Mouse (Mus musculus) forebrain, embryonic 11.5 days (tissue): ENCODE results near the gene Mpv17l2. TPM values are rescaled to one million over a fixed set of nuclear protein-coding genes. Genes with fewer than 3 reads are reported as not detected.

Source experiments
- ATAC-seq: fragments of 200-750 bp; cut with Nextera tagmentation; replicated peaks from 2 replicates; pipeline ENCODE4 v1.8.0; 2017; ENCODE audit warnings: moderate TSS enrichment; ENCODE audit not compliant: low FRiP score
- DNase-seq: peaks from one replicate; pipeline ENCODE4 v3.0.0-alpha.2; 2017; ENCODE audit warnings: low spot score
- H3K27ac ChIP-seq: fragments of 300-500 bp; sonication (generic); 2 replicates; pipeline ENCODE4 v1.5.1; 2014; ENCODE audit warnings: low read depth, low read length
- H3K27me3 ChIP-seq: fragments of 300-500 bp; sonication (generic); 2 replicates; pipeline ENCODE4 v1.6.1; 2014; ENCODE audit warnings: mild to moderate bottlenecking, low read length, mixed read lengths; ENCODE audit not compliant: control insufficient read depth, insufficient read depth
- H3K36me3 ChIP-seq: fragments of 300-500 bp; sonication (generic); 2 replicates; pipeline ENCODE4 v1.6.1; 2014; ENCODE audit warnings: mild to moderate bottlenecking, low read length, moderate library complexity, mixed read lengths; ENCODE audit not compliant: control insufficient read depth, insufficient read depth
- H3K4me1 ChIP-seq: fragments of 300-500 bp; sonication (generic); replicated peaks from 2 replicates; pipeline ENCODE4 v1.6.1; 2014; ENCODE audit warnings: low read length, mixed read lengths; ENCODE audit not compliant: control insufficient read depth, insufficient read depth
- H3K4me2 ChIP-seq: fragments of 300-500 bp; sonication (generic); 2 replicates; pipeline ENCODE4 v1.6.1; 2014; ENCODE audit warnings: low read depth, mild to moderate bottlenecking, low read length, moderate library complexity, mixed read lengths; ENCODE audit not compliant: severe bottlenecking
- H3K4me3 ChIP-seq: fragments of 300-500 bp; sonication (generic); 2 replicates; pipeline ENCODE4 v1.5.1; 2014; ENCODE audit warnings: low read depth, low read length
- H3K9ac ChIP-seq: fragments of 300-500 bp; sonication (generic); 2 replicates; pipeline ENCODE4 v1.6.1; 2014; ENCODE audit warnings: low read length
- H3K9me3 ChIP-seq: fragments of 300-500 bp; sonication (generic); 2 replicates; pipeline ENCODE4 v1.6.1; 2016; ENCODE audit warnings: low read length, mixed read lengths; ENCODE audit not compliant: control insufficient read depth
- WGBS: fragments of 180-500 bp; shearing (Covaris S2); extraction: QIAGEN DNeasy Blood & Tissue Kit; methylation state at CpG from one replicate; pipeline ENCODE4 v1.1.7; 2014; 5-methylcytosine and 5-hydroxymethylcytosine counted together
- microRNA-seq: library from miRNA; unstranded; fragments of <30 nt; microRNA quantifications from one replicate; pipeline ENCODE4, GENCODE M21; 2016; ENCODE audit not compliant: insufficient number of aligned reads
- polyA plus RNA-seq: library from polyadenylated mRNA; unstranded; fragments of >200 nt; fragmentation: Nextera tagmentation; extraction: Ambion mirVana; gene quantifications from 2 replicates; pipeline ENCODE4 v1.2.1, GENCODE M21; 2014

Mpv17l2 gene
- polyA plus RNA-seq, 1 experiment from 2014 or later = 31.0 TPM

DNA sequence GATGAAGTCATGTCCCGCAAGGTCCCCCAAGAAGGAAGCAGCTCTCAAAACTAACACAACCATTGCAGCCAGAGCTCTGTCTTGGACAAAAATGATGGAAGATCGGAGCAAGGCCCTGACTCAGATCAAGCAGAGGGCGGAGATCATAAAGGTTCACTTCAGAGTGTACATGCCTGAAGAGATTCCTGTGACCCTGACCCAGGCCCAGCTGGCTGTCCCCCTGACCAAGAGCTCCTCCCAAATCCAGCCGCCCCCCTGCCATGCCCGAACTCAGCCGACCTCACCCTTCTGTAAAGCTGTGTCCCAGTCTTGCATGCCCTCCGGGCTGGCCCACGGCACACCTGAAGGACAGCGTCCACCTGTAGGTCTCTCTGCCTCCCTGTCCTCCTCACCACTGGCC is 51.0 kb downstream of the Mpv17l2 start:
- no peak overlapping the region for H3K4me3 ChIP-seq
- H3K36me3 ChIP-seq = no peaks in the 10 kb centered on the region
- H3K9me3 ChIP-seq = no peaks in the 10 kb centered on the region
- DNase-seq = no peak
- no peak for ATAC-seq
- H3K27me3 ChIP-seq = no peaks in the 10 kb centered on the region
- no peak overlapping the region for H3K27ac ChIP-seq
- WGBS = 89% methylated on average over 9 of the region's 9 CpGs
- no peak overlapping the region for H3K9ac ChIP-seq
- no peak overlapping the region for H3K4me2 ChIP-seq
- H3K4me1 ChIP-seq = no peaks in the 10 kb centered on the region

Small RNA genes within 50 kb of the gene (microRNA-seq; reads per million reads assigned to microRNA genes)
- gene Mir7240 = not detected

Other genes starting within 250 kb of the Mpv17l2 start
- 268 and 290 TPM in 2 replicates for gene Fkbp8, start 233.2 kb downstream of the Mpv17l2 start, polyA plus RNA-seq
- gene Kxd1, start 233.0 kb downstream of the Mpv17l2 start, polyA plus RNA-seq = 56.0 and 59.9 TPM in 2 replicates
- 21.8 and 22.2 TPM in 2 replicates for gene Ell, start 221.5 kb downstream of the Mpv17l2 start, polyA plus RNA-seq
- 98.1 and 109 TPM in 2 replicates for gene Isyna1, start 166.6 kb downstream of the Mpv17l2 start, polyA plus RNA-seq
- gene Ssbp4, start 152.1 kb downstream of the Mpv17l2 start, polyA plus RNA-seq = 113 and 127 TPM in 2 replicates
- 1.2 and 1.4 TPM in 2 replicates for gene Lrrc25, start 144.8 kb downstream of the Mpv17l2 start, polyA plus RNA-seq
- not detected in 2 replicates for gene Gdf15, start 128.5 kb downstream of the Mpv17l2 start, polyA plus RNA-seq
- 70.9 and 73.8 TPM in 2 replicates for gene Pgpep1, start 100.6 kb downstream of the Mpv17l2 start, polyA plus RNA-seq
- gene Lsm4, start 87.7 kb downstream of the Mpv17l2 start, polyA plus RNA-seq = 318 and 346 TPM in 2 replicates
- gene Jund, start 62.0 kb downstream of the Mpv17l2 start, polyA plus RNA-seq = 128 and 157 TPM in 2 replicates
- not detected in 2 replicates for gene Iqcn, start 57.5 kb downstream of the Mpv17l2 start, polyA plus RNA-seq
- gene Gm3336, start 42.4 kb downstream of the Mpv17l2 start, polyA plus RNA-seq = not detected in 2 replicates
- 0.13 and 0.37 TPM in 2 replicates for gene Pde4c, start 37.2 kb downstream of the Mpv17l2 start, polyA plus RNA-seq
- 42.7 and 49.7 TPM in 2 replicates for gene Rab3a, start 6.3 kb downstream of the Mpv17l2 start, polyA plus RNA-seq
- 58.9 and 61.6 TPM in 2 replicates for gene Pik3r2, start 15.8 kb upstream of the Mpv17l2 start, polyA plus RNA-seq
- 15.9 and 17.4 TPM in 2 replicates for gene Mast3, start 44.1 kb upstream of the Mpv17l2 start, polyA plus RNA-seq
- not detected in 2 replicates for gene Il12rb1, start 47.5 kb upstream of the Mpv17l2 start, polyA plus RNA-seq
- 6.3 and 7.2 TPM in 2 replicates for gene Arrdc2, start 78.8 kb upstream of the Mpv17l2 start, polyA plus RNA-seq
- gene Kcnn1, start 102.3 kb upstream of the Mpv17l2 start, polyA plus RNA-seq = 9.0 and 13.4 TPM in 2 replicates
- 165 and 176 TPM in 2 replicates for gene Ccdc124, start 113.0 kb upstream of the Mpv17l2 start, polyA plus RNA-seq
- gene Slc5a5, start 131.8 kb upstream of the Mpv17l2 start, polyA plus RNA-seq = 0.43 and 0.44 TPM in 2 replicates
- 2,879 and 3,145 TPM in 2 replicates for gene Rpl18a, start 136.5 kb upstream of the Mpv17l2 start, polyA plus RNA-seq
- gene Map1s, start 145.0 kb upstream of the Mpv17l2 start, polyA plus RNA-seq = 57.3 and 59.9 TPM in 2 replicates